Mouse (Mus musculus): ENCODE measurements around the gene Aadacl4. TPM values are rescaled to one million over a fixed set of nuclear protein-coding genes. Genes with fewer than 3 reads are reported as not detected.
"Not testable (repeated sequence)": the region's sequence is repeated elsewhere in the genome, so short reads cannot be mapped to it uniquely, and the experiment has no call there.

Aadacl4 gene
- total and polyA plus RNA-seq, 3 experiments, result not detected

- no peak for TF ChIP-seq EP300 (IDR thresholded peaks at IDR 0.05; ENCODE audit: low read depth in 1 of 2, low read length in 2 of 2)
Observed at GRCm38 (mm10) chr4:144565034-144565433, 48.5 kb upstream of the Aadacl4 start, which contains the start of gene Gm13124 (continued).

DNA sequence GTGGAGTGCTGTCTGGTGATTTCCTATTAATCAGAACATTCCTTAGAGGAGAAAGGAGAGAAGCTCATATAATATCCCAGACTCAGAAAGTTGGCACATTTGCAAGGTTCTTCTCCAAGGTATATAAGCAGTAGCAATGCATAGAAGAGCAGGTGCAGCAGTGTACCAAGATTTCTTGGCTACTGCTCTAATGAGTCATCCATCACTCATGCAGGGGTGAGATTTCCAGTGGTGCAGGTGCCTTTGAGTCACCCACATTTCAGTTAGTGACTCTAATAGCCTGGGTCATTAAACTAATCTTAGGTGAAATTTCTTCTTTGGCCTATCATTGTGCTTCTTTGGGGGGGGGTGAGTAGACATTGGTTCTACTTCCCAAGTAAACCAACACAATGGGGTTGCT lies 45.8 kb upstream of the Aadacl4 start:
- TF ChIP-seq RCOR1 (IDR thresholded peaks at IDR 0.05; ENCODE audit: low read depth, low read length) (no peak), HCFC1 (IDR thresholded peaks at IDR 0.05; ENCODE audit: low read depth, low read length) (no peak), CHD2 (IDR thresholded peaks at IDR 0.05; ENCODE audit: low read length) (no peak), SMC3 (IDR thresholded peaks at IDR 0.05; ENCODE audit: low read depth, low read length) (no peak), UBTF (IDR thresholded peaks at IDR 0.05; ENCODE audit: borderline replicate concordance, insufficient read depth, low read depth, low read length) (no peak), ZKSCAN1 (IDR thresholded peaks at IDR 0.05; ENCODE audit: low read depth, low read length) (no peak), ELF1 (IDR thresholded peaks at IDR 0.05; ENCODE audit: low read depth, low read length) (no peak), USF2 (IDR thresholded peaks at IDR 0.05; ENCODE audit: borderline replicate concordance in 1 of 2, insufficient read depth in 1 of 2, low read depth in 1 of 2, low read length in 2 of 2) (no peak), E2F4 (IDR thresholded peaks at IDR 0.05; ENCODE audit: borderline replicate concordance, low read depth, low read length) (no peak), MEF2A (IDR thresholded peaks at IDR 0.05; ENCODE audit: extremely low read depth, insufficient replicate concordance, low read depth, low read length, poor library complexity, severe bottlenecking) (no peak), EP300 (IDR thresholded peaks at IDR 0.05; ENCODE audit: low read depth in 1 of 2, low read length in 2 of 2) (no peak), ETS1 (IDR thresholded peaks at IDR 0.05; ENCODE audit: low read depth, low read length) (no peak), TCF12 (IDR thresholded peaks at IDR 0.05; ENCODE audit: low read depth, low read length) (no peak), TBP (IDR thresholded peaks at IDR 0.05; ENCODE audit: low read depth, low read length) (no peak)
- no peaks in the 10 kb centered on the region for H3K4me1 ChIP-seq (ENCODE audit: control insufficient read depth in 1 of 2, insufficient read depth in 2 of 2, low read length in 2 of 2)
- no peaks in the 10 kb centered on the region for H3K27me3 ChIP-seq (ENCODE audit: control insufficient read depth in 1 of 2, insufficient read depth in 2 of 2, low read length in 2 of 2)
- no peak overlapping the region for H3K27ac ChIP-seq (ENCODE audit: control insufficient read depth, low read depth, low read length)
- H3K79me2 ChIP-seq (ENCODE audit: control insufficient read depth, insufficient read depth, low read length, poor library complexity), result no peaks in the 10 kb centered on the region
- no peaks in the 10 kb centered on the region for H3K36me3 ChIP-seq (ENCODE audit: control insufficient read depth in 1 of 2, insufficient read depth in 2 of 2, low read length in 2 of 2)
- no peaks in the 10 kb centered on the region for H3K9me3 ChIP-seq (replicated peaks; ENCODE audit: insufficient read depth, low read length)
- no peak for DNase-seq (ENCODE audit: low read depth, low spot score)
- H3K9ac ChIP-seq (ENCODE audit: control insufficient read depth, low read depth, low read length, poor library complexity, severe bottlenecking), result no peak overlapping the region
- H3K4me3 ChIP-seq (ENCODE audit: control insufficient read depth in 1 of 2, insufficient read depth in 1 of 2, low read depth in 2 of 2, low read length in 2 of 2), result no peak overlapping the region

- not testable (repeated sequence) for DNase-seq (ENCODE audit: low read depth, low spot score); H3K27me3 ChIP-seq (ENCODE audit: control insufficient read depth in 1 of 2, insufficient read depth in 2 of 2, low read length in 2 of 2); H3K27ac ChIP-seq (ENCODE audit: control insufficient read depth, low read depth, low read length); H3K79me2 ChIP-seq (ENCODE audit: control insufficient read depth, insufficient read depth, low read length, poor library complexity); H3K9me3 ChIP-seq (replicated peaks; ENCODE audit: insufficient read depth, low read length); H3K9ac ChIP-seq (ENCODE audit: control insufficient read depth, low read depth, low read length, poor library complexity, severe bottlenecking); H3K4me1 ChIP-seq (ENCODE audit: control insufficient read depth in 1 of 2, insufficient read depth in 2 of 2, low read length in 2 of 2); H3K4me3 ChIP-seq (ENCODE audit: control insufficient read depth in 1 of 2, insufficient read depth in 1 of 2, low read depth in 2 of 2, low read length in 2 of 2); H3K36me3 ChIP-seq (ENCODE audit: control insufficient read depth in 1 of 2, insufficient read depth in 2 of 2, low read length in 2 of 2)
Observed at GRCm38 (mm10) chr4:144586207-144586606, 27.3 kb upstream of the Aadacl4 start.
